Mouse (Mus musculus) liver, embryonic 13.5 days (tissue): Measurements from ENCODE around the gene Ptprg. TPM values are rescaled to one million over a fixed set of nuclear protein-coding genes. Genes with fewer than 3 reads are reported as not detected.

ENCODE experiments used
- ATAC-seq: fragments of 200-750 bp; cut with Nextera tagmentation; 2 replicates; pipeline ENCODE4 v1.8.0; 2017; ENCODE audit warnings: low read depth, mild to moderate bottlenecking, moderate number of reproducible peaks, moderate library complexity
- DNase-seq: peaks from one replicate; pipeline ENCODE4 v3.0.0; 2022
- H3K27ac ChIP-seq: fragments of 300-500 bp; sonication (generic); 2 replicates; pipeline ENCODE4 v1.5.1; 2015; ENCODE audit warnings: moderate library complexity, mild to moderate bottlenecking, inconsistent platforms
- H3K27me3 ChIP-seq: fragments of 300-500 bp; sonication (generic); 2 replicates; pipeline ENCODE4 v1.6.1; 2015; ENCODE audit warnings: mild to moderate bottlenecking, inconsistent platforms
- H3K36me3 ChIP-seq: fragments of 300-500 bp; sonication (generic); 2 replicates; pipeline ENCODE4 v1.6.1; 2015; ENCODE audit warnings: mild to moderate bottlenecking, inconsistent platforms
- H3K4me1 ChIP-seq: fragments of 300-500 bp; sonication (generic); replicated peaks from 2 replicates; pipeline ENCODE4 v1.6.1; 2015; ENCODE audit warnings: inconsistent platforms
- H3K4me2 ChIP-seq: fragments of 300-500 bp; sonication (generic); 2 replicates; pipeline ENCODE4 v1.6.1; 2015; ENCODE audit warnings: inconsistent platforms, mild to moderate bottlenecking, moderate library complexity
- H3K4me3 ChIP-seq: fragments of 300-500 bp; sonication (generic); replicated peaks from 2 replicates; pipeline ENCODE4 v1.5.1; 2015; ENCODE audit warnings: mild to moderate bottlenecking, inconsistent platforms
- H3K9ac ChIP-seq: fragments of 300-500 bp; sonication (generic); 2 replicates; pipeline ENCODE4 v1.6.1; 2015; ENCODE audit warnings: mild to moderate bottlenecking, inconsistent platforms
- H3K9me3 ChIP-seq: fragments of 300-500 bp; sonication (generic); replicated peaks from 2 replicates; pipeline ENCODE4 v1.6.1; 2016; ENCODE audit warnings: inconsistent platforms
- WGBS: fragments of 180-500 bp; shearing (Covaris S2); methylation state at CpG from one replicate; pipeline ENCODE4 v1.1.7; 2015; ENCODE audit not compliant: insufficient replicate concordance; 5-methylcytosine and 5-hydroxymethylcytosine counted together
- polyA plus RNA-seq: library from polyadenylated mRNA; unstranded; fragments of >200 nt; fragmentation: Nextera tagmentation; extraction: Ambion mirVana; gene quantifications from 2 replicates; pipeline ENCODE4 v1.2.1, GENCODE M21; 2015

Ptprg gene
- polyA plus RNA-seq, 1 experiment from 2014 or later: 1.5 TPM

GRCm38 (mm10) chr14:11687541-11687940, 134.2 kb downstream of the Ptprg start:
- no peaks in the 10 kb centered on the region for H3K27me3 ChIP-seq
- no peak overlapping the region for H3K4me3 ChIP-seq
- H3K36me3 ChIP-seq: no peaks in the 10 kb centered on the region
- H3K4me1 ChIP-seq: no peaks in the 10 kb centered on the region
- H3K9me3 ChIP-seq: no peaks in the 10 kb centered on the region
- ATAC-seq (no peak), DNase-seq (no peak)
- H3K4me2 ChIP-seq: no peak overlapping the region
- no peak overlapping the region for H3K9ac ChIP-seq
- no peak overlapping the region for H3K27ac ChIP-seq
- WGBS: 43% methylated on average over 1 of the region's 1 CpGs

- 52% methylated on average over 6 of the region's 6 CpGs for WGBS
- Histone ChIP-seq H3K9me3 (no peaks in the 10 kb centered on the region), H3K27ac (no peak overlapping the region), H3K27me3 (no peaks in the 10 kb centered on the region), H3K4me3 (no peak overlapping the region), H3K4me2 (no peak overlapping the region), H3K36me3 (no peaks in the 10 kb centered on the region), H3K9ac (no peak overlapping the region), H3K4me1 (no peaks in the 10 kb centered on the region)
- DNase-seq: no peak
- ATAC-seq: no peak
Observed at GRCm38 (mm10) chr14:11688142-11688541, 134.8 kb downstream of the Ptprg start.

GRCm38 (mm10) chr14:11690066-11690465, 136.7 kb downstream of the Ptprg start:
- Histone ChIP-seq H3K27ac (no peak overlapping the region), H3K4me2 (no peak overlapping the region), H3K4me1 (no peaks in the 10 kb centered on the region), H3K9ac (no peak overlapping the region), H3K27me3 (no peaks in the 10 kb centered on the region), H3K4me3 (no peak overlapping the region), H3K9me3 (no peaks in the 10 kb centered on the region), H3K36me3 (no peaks in the 10 kb centered on the region)
- DNase-seq (no peak), ATAC-seq (no peak)
- 78% methylated on average over 1 of the region's 1 CpGs for WGBS

- no peaks in the 10 kb centered on the region for H3K4me1 ChIP-seq
- no peak overlapping the region for H3K4me2 ChIP-seq
- DNase-seq (no peak), ATAC-seq (no peak)
- 62% methylated on average over 3 of the region's 3 CpGs for WGBS
- H3K36me3 ChIP-seq: no peaks in the 10 kb centered on the region
- no peak overlapping the region for H3K4me3 ChIP-seq
- no peak overlapping the region for H3K9ac ChIP-seq
- no peaks in the 10 kb centered on the region for H3K27me3 ChIP-seq
- H3K9me3 ChIP-seq: no peaks in the 10 kb centered on the region
- H3K27ac ChIP-seq: no peak overlapping the region
Observed at GRCm38 (mm10) chr14:11691531-11691930, 138.2 kb downstream of the Ptprg start.

GRCm38 (mm10) chr14:11698880-11699279, 145.5 kb downstream of the Ptprg start:
- DNase-seq (no peak), ATAC-seq (no peak)
- Histone ChIP-seq H3K9me3 (no peaks in the 10 kb centered on the region), H3K4me3 (no peak overlapping the region), H3K27me3 (no peaks in the 10 kb centered on the region), H3K9ac (no peak overlapping the region), H3K4me1 (no peaks in the 10 kb centered on the region), H3K27ac (no peak overlapping the region), H3K4me2 (no peak overlapping the region), H3K36me3 (no peaks in the 10 kb centered on the region)
- WGBS: 49% methylated on average over 4 of the region's 4 CpGs

- no peak overlapping the region for H3K27ac ChIP-seq
- H3K4me2 ChIP-seq: no peak overlapping the region
- H3K4me1 ChIP-seq: no peaks in the 10 kb centered on the region
- H3K9ac ChIP-seq: no peak overlapping the region
- H3K9me3 ChIP-seq: no peaks in the 10 kb centered on the region
- H3K4me3 ChIP-seq: no peak overlapping the region
- no peak for DNase-seq
- WGBS: 62% methylated on average over 2 of the region's 2 CpGs
- no peaks in the 10 kb centered on the region for H3K27me3 ChIP-seq
- no peak for ATAC-seq
- H3K36me3 ChIP-seq: no peaks in the 10 kb centered on the region
Observed at GRCm38 (mm10) chr14:11699654-11700053, 146.3 kb downstream of the Ptprg start.

GRCm38 (mm10) chr14:11701516-11702249, 148.4 kb downstream of the Ptprg start:
- Histone ChIP-seq H3K4me3 (no peak overlapping the region), H3K9ac (no peak overlapping the region), H3K9me3 (no peaks in the 10 kb centered on the region), H3K27me3 (no peaks in the 10 kb centered on the region), H3K36me3 (no peaks in the 10 kb centered on the region), H3K27ac (no peak overlapping the region), H3K4me1 (no peaks in the 10 kb centered on the region), H3K4me2 (no peak overlapping the region)
- ATAC-seq (no peak), DNase-seq (no peak)
- 62% methylated on average over 9 of the region's 9 CpGs for WGBS

- DNase-seq (no peak), ATAC-seq (no peak)
- H3K4me2 ChIP-seq: no peak overlapping the region
- no peak overlapping the region for H3K4me3 ChIP-seq
- H3K36me3 ChIP-seq: no peaks in the 10 kb centered on the region
- no peak overlapping the region for H3K27ac ChIP-seq
- H3K27me3 ChIP-seq: no peaks in the 10 kb centered on the region
- no peaks in the 10 kb centered on the region for H3K4me1 ChIP-seq
- WGBS: 52% methylated on average over 11 of the region's 11 CpGs
- H3K9me3 ChIP-seq: no peaks in the 10 kb centered on the region
- no peak overlapping the region for H3K9ac ChIP-seq
Observed at GRCm38 (mm10) chr14:11702770-11703477, 149.6 kb downstream of the Ptprg start.

GRCm38 (mm10) chr14:11704871-11705270, 151.5 kb downstream of the Ptprg start:
- ATAC-seq (no peak), DNase-seq (no peak)
- no peaks in the 10 kb centered on the region for H3K4me1 ChIP-seq
- H3K4me2 ChIP-seq: no peak overlapping the region
- no peaks in the 10 kb centered on the region for H3K9me3 ChIP-seq
- H3K4me3 ChIP-seq: no peak overlapping the region
- H3K9ac ChIP-seq: no peak overlapping the region
- no peak overlapping the region for H3K27ac ChIP-seq
- 54% methylated on average over 2 of the region's 2 CpGs for WGBS
- no peaks in the 10 kb centered on the region for H3K36me3 ChIP-seq
- H3K27me3 ChIP-seq: no peaks in the 10 kb centered on the region

- Histone ChIP-seq H3K27ac (no peak overlapping the region), H3K4me1 (no peaks in the 10 kb centered on the region), H3K4me3 (no peak overlapping the region), H3K4me2 (no peak overlapping the region), H3K9ac (no peak overlapping the region), H3K9me3 (no peaks in the 10 kb centered on the region), H3K27me3 (no peaks in the 10 kb centered on the region), H3K36me3 (no peaks in the 10 kb centered on the region)
- DNase-seq (no peak), ATAC-seq (no peak)
- 47% methylated on average over 2 of the region's 2 CpGs for WGBS
Observed at GRCm38 (mm10) chr14:11709352-11709751, 156.0 kb downstream of the Ptprg start.

GRCm38 (mm10) chr14:11709798-11710197, 156.5 kb downstream of the Ptprg start:
- WGBS: 61% methylated on average over 8 of the region's 8 CpGs
- DNase-seq: no peak
- no peaks in the 10 kb centered on the region for H3K27me3 ChIP-seq
- H3K36me3 ChIP-seq: no peaks in the 10 kb centered on the region
- no peak overlapping the region for H3K4me3 ChIP-seq
- no peak for ATAC-seq
- H3K9ac ChIP-seq: no peak overlapping the region
- no peaks in the 10 kb centered on the region for H3K9me3 ChIP-seq
- H3K4me2 ChIP-seq: no peak overlapping the region
- H3K27ac ChIP-seq: no peak overlapping the region
- H3K4me1 ChIP-seq: no peaks in the 10 kb centered on the region
